Mouse (Mus musculus) B cell, adult 2 months (primary cell): ENCODE data around the gene Syngr2.
"Not testable (repeated sequence)": the region's sequence is repeated elsewhere in the genome, so short reads cannot be mapped to it uniquely, and the experiment has no call there.

Experiments
- DNase-seq, 2 experiments: peaks; one replicate each; pipeline ENCODE4 v3.0.0; 2022

The Syngr2 gene

GRCm38 (mm10) chr11:117781993-117782704, 27.3 kb upstream of the Syngr2 start, which contains the start of the genes Tmc8 and Tmc6:
Gene Tmc8 (plus strand): TSS chr11:117782076.
Gene Tmc6 (minus strand): TSS chr11:117782198.
- DNase-seq = peak; percentile 86 to 87

GRCm38 (mm10) chr11:117782705-117783034, 26.8 kb upstream of the Syngr2 start:
- DNase-seq = no peak

- peak; percentile 90 to 92 for DNase-seq
These were observed 26.4 kb upstream of the Syngr2 start for GRCm38 (mm10) chr11:117783089-117783488.

- peak in 1 of 2 experiments; percentile 24 for DNase-seq
These were observed 25.7 kb upstream of the Syngr2 start for GRCm38 (mm10) chr11:117783683-117784309.

- peak; percentile 79 for DNase-seq
These were observed 23.2 kb upstream of the Syngr2 start for GRCm38 (mm10) chr11:117786294-117786693.

- not testable (repeated sequence) for DNase-seq
These were observed 21.0 kb upstream of the Syngr2 start for GRCm38 (mm10) chr11:117788481-117788880.

GRCm38 (mm10) chr11:117790286-117790685, 19.2 kb upstream of the Syngr2 start:
- peak; percentile 88 to 90 for DNase-seq

GRCm38 (mm10) chr11:117790703-117791440, 18.6 kb upstream of the Syngr2 start:
- DNase-seq = peak; percentile 71 to 75

GRCm38 (mm10) chr11:117791441-117791761, 18.1 kb upstream of the Syngr2 start:
- DNase-seq = no peak

- peak; percentile 86 to 89 for DNase-seq
These were observed 17.1 kb upstream of the Syngr2 start for GRCm38 (mm10) chr11:117792281-117792888.

- no peak for DNase-seq
These were observed 15.4 kb upstream of the Syngr2 start for GRCm38 (mm10) chr11:117794035-117794551.

GRCm38 (mm10) chr11:117796954-117797353, 12.5 kb upstream of the Syngr2 start:
- DNase-seq = no peak

- DNase-seq = no peak
These were observed 11.8 kb upstream of the Syngr2 start, which contains the start of gene 6030468B19Rik for GRCm38 (mm10) chr11:117797511-117798159. Gene 6030468B19Rik (plus strand): TSS chr11:117797660.

- peak; percentile 62 to 70 for DNase-seq
These were observed 11.3 kb upstream of the Syngr2 start for GRCm38 (mm10) chr11:117798160-117798541.

- peak; percentile 75 to 80 for DNase-seq
These were observed 10.3 kb upstream of the Syngr2 start for GRCm38 (mm10) chr11:117799174-117799573.

GRCm38 (mm10) chr11:117800038-117800437, 9.4 kb upstream of the Syngr2 start:
- no peak for DNase-seq

- DNase-seq = no peak
These were observed 7.8 kb upstream of the Syngr2 start for GRCm38 (mm10) chr11:117801650-117802049.

GRCm38 (mm10) chr11:117803166-117803688, 6.2 kb upstream of the Syngr2 start:
- DNase-seq = no peak

- no peak for DNase-seq
These were observed 2.7 kb upstream of the Syngr2 start for GRCm38 (mm10) chr11:117806781-117807180.

GRCm38 (mm10) chr11:117810401-117811046, 1.1 kb downstream of the Syngr2 start:
- peak; percentile 83 to 84 for DNase-seq

GRCm38 (mm10) chr11:117813867-117814266, 4.4 kb downstream of the Syngr2 start:
- DNase-seq = no peak
